Mouse (Mus musculus): ENCODE results near the gene Phox2a. TPM values are rescaled to one million over a fixed set of nuclear protein-coding genes. Genes with fewer than 3 reads are reported as not detected.

The Phox2a gene
- total RNA-seq (2023), result not detected

GRCm38 (mm10) chr7:101817861-101818401 lies at the start of gene Phox2a:
Gene Phox2a (plus strand): TSS chr7:101818313.

DNA sequence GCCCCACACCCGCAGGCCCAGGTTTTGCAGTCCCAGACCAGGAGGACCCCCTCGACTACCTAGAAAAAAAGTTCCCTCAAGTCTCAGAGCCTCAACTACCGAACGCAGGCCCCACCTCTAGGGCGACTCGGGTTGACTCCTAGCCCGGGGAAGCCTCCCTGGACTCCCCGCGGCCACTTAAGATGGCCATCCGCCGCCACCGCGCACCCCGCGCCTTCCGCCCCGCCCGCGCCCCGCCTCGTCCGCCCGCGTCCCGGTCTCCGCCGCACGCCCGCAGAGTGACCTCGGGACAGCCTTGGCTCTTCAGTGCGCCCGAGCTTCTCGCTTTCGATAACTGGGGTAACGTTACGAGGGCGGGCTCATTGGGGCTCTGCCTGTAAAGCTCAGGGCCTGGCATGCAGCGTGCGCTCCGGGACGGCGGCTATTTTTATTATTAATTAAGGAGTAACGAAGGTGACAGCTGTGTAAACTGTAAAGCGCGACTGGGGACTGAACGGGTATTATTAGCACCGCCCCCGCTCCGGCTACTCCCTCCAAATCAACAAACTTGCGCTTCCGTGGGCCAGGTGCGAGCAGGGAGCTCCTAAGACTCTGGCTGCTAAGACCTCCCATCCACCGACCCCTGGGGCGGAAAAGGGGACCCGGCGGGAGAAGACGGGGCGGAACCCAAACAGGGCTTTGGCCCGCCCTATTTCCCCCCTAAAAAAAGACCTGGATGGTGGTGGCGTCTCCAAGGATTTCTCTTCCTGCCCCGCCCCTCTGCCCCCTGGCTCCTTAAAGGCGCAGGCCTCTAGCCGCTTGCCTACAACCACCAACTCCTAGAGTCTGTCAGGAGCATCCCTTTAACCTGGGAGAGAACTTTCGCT lies 19.7 kb downstream of the Phox2a start, which contains the start of gene Inppl1:
Inppl1 (minus strand) TSS at position 624 of the 866 bp plus-strand sequence.

DNA sequence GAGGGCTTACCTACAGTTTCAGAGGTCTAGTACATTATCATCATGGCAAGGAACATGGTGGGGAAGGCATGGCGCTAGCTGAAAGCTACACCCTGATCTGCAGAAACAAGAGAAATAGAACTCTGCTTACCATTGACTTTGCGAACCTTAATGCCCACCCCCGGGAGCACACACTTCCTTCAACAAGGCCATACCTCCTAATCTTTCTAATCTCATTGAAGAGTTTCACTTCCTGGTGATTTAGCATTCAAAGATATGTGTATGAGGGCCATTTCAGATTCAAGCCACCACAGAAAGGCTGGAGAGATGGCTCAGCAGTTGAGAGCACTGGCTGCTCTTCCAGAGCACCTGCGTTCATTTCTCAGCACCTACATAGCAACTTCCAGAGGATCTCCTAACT lies 39.0 kb downstream of the Phox2a start, which contains the start of gene Folr2:
Folr2 (minus strand) TSS at position 101 of the 400 bp plus-strand sequence.

GRCm38 (mm10) chr7:101863415-101863814 lies 45.3 kb downstream of the Phox2a start, which contains the start of gene Anapc15:
Gene Anapc15 (plus strand): TSS chr7:101863715.

DNA sequence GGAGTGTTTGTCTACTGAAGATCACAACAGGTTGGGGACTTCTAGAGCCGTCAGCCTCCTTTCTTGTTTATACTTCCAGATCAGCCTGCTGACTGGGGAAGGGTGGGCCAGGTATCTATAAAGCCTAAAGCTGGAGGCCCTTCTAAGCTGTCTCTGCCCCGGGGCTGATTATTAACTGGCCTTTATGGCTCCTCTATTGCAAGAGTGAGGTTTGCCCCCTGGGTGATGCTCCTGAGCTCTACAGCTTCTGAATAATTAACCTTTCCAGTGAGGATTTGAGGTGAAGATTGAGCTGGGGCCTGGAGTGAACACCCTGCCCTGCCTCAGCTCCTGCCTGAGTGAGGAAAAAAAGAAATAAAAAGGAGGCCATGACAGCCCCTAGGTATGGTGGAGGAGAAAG lies 52.5 kb downstream of the Phox2a start, which contains the start of gene Folr1:
Folr1 (minus strand) TSS at position 160 of the 400 bp plus-strand sequence.

Other genes with a start within 250 kb of the Phox2a start
- gene Art2b, start 232.7 kb upstream of the Phox2a start, total RNA-seq (2023), result not detected
- gene Clpb, start 154.7 kb upstream of the Phox2a start, total RNA-seq (2023), result 10 to 100 TPM; 11.5 to 11.8 TPM
- 10 to 100 TPM; 16.0 to 19.6 TPM for gene Inppl1, start 19.9 kb downstream of the Phox2a start, total RNA-seq (2023)
- 1 to 10 TPM in 1 of 2 experiments, not detected in 1; 1.6 TPM for gene Folr2, start 38.9 kb downstream of the Phox2a start, total RNA-seq (2023)
- 10 to 100 TPM; 40.4 to 54.5 TPM for gene Anapc15, start 45.4 kb downstream of the Phox2a start, total RNA-seq (2023)
- gene Folr1, start 52.5 kb downstream of the Phox2a start, total RNA-seq (2023), result not detected
- gene Lamtor1, start 87.6 kb downstream of the Phox2a start, total RNA-seq (2023), result 100 to 1,000 TPM; 111 to 123 TPM
- not detected for gene Tomt, start 88.0 kb downstream of the Phox2a start, total RNA-seq (2023)
- under 1 TPM in 1 of 2 experiments, not detected in 1; 0.71 TPM for gene Lrrc51, start 115.6 kb downstream of the Phox2a start, total RNA-seq (2023)
- gene Numa1, start 115.8 kb downstream of the Phox2a start, total RNA-seq (2023), result 100 to 1,000 TPM; 115 to 133 TPM
- gene Il18bp, start 200.4 kb downstream of the Phox2a start, total RNA-seq (2023), result 10 to 100 TPM; 27.4 to 36.7 TPM
- 10 to 100 TPM; 16.2 to 16.8 TPM for gene Rnf121, start 247.2 kb downstream of the Phox2a start, total RNA-seq (2023)
- 10 to 100 TPM; 11.4 to 13.0 TPM for gene Xndc1, start 247.2 kb downstream of the Phox2a start, total RNA-seq (2023)
- gene Xntrpc, start 247.4 kb downstream of the Phox2a start, total RNA-seq (2023), result 1 to 10 TPM in 1 of 2 experiments, under 1 TPM in 1; 0.11 to 1.1 TPM

All from neutrophil, adult 59 days (primary cell).